Mouse (Mus musculus): Measurements from ENCODE around the gene Brwd1.
"Not testable (repeated sequence)": the region's sequence is repeated elsewhere in the genome, so short reads cannot be mapped to it uniquely, and the experiment has no call there.

Brwd1 gene

GRCm38 (mm10) chr16:95984911-95985310, 97.4 kb downstream of the Brwd1 start:
- no peak for DNase-seq (ENCODE audit: low spot score in 2 of 2)

GRCm38 (mm10) chr16:95983601-95984000, 98.7 kb downstream of the Brwd1 start:
- no peak for DNase-seq (ENCODE audit: low spot score in 2 of 2)

GRCm38 (mm10) chr16:95970841-95971240, 111.5 kb downstream of the Brwd1 start:
- no peak for DNase-seq (ENCODE audit: low spot score in 2 of 2)

- DNase-seq (ENCODE audit: low spot score in 2 of 2), result no peak
These were observed 114.9 kb downstream of the Brwd1 start for GRCm38 (mm10) chr16:95967455-95967854.

GRCm38 (mm10) chr16:95964427-95965023, 117.8 kb downstream of the Brwd1 start:
- no peak for DNase-seq (ENCODE audit: low spot score in 2 of 2)

GRCm38 (mm10) chr16:95961484-95961883, 120.8 kb downstream of the Brwd1 start:
- DNase-seq (ENCODE audit: low spot score in 2 of 2), result not testable (repeated sequence)

GRCm38 (mm10) chr16:95960689-95961088, 121.6 kb downstream of the Brwd1 start:
- not testable (repeated sequence) for DNase-seq (ENCODE audit: low spot score in 2 of 2)

GRCm38 (mm10) chr16:95958080-95958479, 124.2 kb downstream of the Brwd1 start:
- no peak for DNase-seq (ENCODE audit: low spot score in 2 of 2)

GRCm38 (mm10) chr16:95956618-95957017, 125.7 kb downstream of the Brwd1 start:
- DNase-seq (ENCODE audit: low spot score in 2 of 2), result no peak

GRCm38 (mm10) chr16:95955716-95956346, 126.5 kb downstream of the Brwd1 start:
- DNase-seq (ENCODE audit: low spot score in 2 of 2), result no peak

- no peak for DNase-seq (ENCODE audit: low spot score in 2 of 2)
These were observed 128.0 kb downstream of the Brwd1 start for GRCm38 (mm10) chr16:95954341-95954740.

- no peak for DNase-seq (ENCODE audit: low spot score in 2 of 2)
These were observed 129.1 kb downstream of the Brwd1 start for GRCm38 (mm10) chr16:95953159-95953650.

- no peak for DNase-seq (ENCODE audit: low spot score in 2 of 2)
These were observed 130.9 kb downstream of the Brwd1 start for GRCm38 (mm10) chr16:95951471-95951870.

GRCm38 (mm10) chr16:95945389-95946311, 136.7 kb downstream of the Brwd1 start:
- DNase-seq (ENCODE audit: low spot score in 2 of 2), result peak; percentile 40 to 77

- DNase-seq (ENCODE audit: low spot score in 2 of 2), result no peak
These were observed 139.1 kb downstream of the Brwd1 start for GRCm38 (mm10) chr16:95943186-95943585.

All from urinary bladder, adult 18-20 months (tissue).